Mouse (Mus musculus) large intestine, adult 2 months (tissue): ENCODE measurements around the gene Slc1a4. TPM values are rescaled to one million over a fixed set of nuclear protein-coding genes. Genes with fewer than 3 reads are reported as not detected.

ENCODE experiments used
- DNase-seq: peaks from one replicate; pipeline ENCODE4 v3.0.0-alpha.2; 2012; ENCODE audit warnings: low read depth, low spot score
- WGBS: fragments of 180-500 bp; shearing (Covaris S2); methylation state at CpG from one replicate; pipeline ENCODE4 v1.1.7; 2018; 5-methylcytosine and 5-hydroxymethylcytosine counted together
- polyA plus RNA-seq: library from polyadenylated mRNA; depleted of rRNA; stranded (reverse); fragments of >200 nt; gene quantifications from 2 replicates; pipeline ENCODE4 v1.2.3, GENCODE M21; 2012

Gene Slc1a4
- polyA plus RNA-seq, 1 experiment = 6.2 TPM

DNA sequence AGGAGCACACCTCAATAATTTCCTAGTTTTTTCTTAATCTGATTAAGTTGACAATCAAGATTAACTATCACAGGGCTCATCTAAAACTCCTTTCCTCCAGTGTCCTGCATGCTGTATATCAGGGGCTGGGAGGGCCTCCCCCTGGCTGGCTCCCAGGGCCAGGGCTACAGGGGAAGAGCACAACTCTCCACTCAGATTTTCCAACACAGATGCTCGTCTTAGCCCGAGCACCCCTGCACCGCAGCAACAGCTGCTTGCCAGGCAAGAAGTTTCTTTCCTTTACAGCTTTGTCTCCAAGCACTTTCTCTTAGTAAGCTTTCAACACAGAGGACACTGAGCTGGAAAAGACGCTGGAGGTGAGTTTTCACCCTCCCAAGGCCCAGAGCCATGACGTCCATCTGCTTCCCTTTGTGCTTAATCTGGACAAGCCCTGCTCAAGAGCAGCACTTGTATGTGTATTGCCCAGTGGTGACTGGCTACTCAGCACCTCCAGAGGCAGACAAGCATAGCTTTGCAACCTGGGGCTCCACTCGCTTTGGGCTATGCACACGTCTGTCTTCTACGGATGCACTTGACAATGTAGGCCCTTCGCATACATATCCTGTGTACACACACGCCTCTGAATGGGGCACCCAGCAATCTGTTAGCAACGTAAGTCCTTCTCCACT is 6.1 kb downstream of the Slc1a4 start:
- 68% methylated on average over 11 of the region's 11 CpGs for WGBS
- no peak for DNase-seq

DNA sequence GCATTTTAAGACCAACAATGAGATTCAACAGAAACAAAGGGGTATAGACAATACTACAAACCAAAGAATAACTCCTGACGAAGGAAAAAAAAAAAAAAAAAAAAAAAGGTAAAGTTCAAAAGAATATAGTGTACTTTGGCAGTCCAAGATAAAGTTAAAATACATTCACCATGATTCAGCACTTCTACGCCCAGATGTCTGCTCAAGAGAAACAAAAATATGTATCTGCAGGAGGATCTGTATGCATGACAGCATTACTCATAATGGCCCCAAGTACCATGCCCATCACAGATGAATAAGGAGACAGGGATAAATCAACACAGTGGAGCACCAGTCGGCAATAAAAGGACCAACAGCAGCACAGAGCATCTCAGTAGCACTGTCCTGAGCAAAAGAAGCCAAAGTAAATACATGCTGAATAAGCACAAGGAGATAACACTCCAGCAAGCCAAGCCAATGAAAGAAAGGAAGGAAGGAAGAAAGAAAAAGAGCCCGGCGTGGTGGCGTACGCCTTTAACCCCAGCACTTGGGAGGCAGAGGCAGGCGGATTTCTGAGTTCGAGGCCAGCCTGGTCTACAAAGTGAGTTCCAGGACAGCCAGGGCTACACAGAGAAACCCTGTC is 7.3 kb downstream of the Slc1a4 start:
- WGBS = 56% methylated on average over 9 of the region's 9 CpGs
- DNase-seq = no peak

DNA sequence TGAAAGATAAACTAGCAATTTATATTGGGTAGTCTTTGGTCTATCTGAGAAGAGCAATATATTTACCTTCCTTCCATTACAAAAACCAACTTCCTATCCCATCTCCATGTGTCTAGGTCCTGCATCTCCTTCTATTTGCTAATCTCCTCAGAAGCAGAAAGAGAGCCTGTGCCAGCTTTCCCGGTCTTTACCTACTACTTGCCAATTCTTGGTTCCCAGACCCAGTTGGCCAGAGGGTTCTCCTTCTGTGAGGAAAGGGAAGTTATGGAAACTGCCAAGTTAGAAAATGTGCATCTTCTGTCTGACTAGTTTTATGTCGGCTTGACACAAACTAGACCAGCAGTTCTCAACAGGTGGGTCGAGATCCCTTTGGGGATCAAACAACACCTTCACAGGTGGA is 8.5 kb downstream of the Slc1a4 start:
- no peak for DNase-seq
- 90% methylated on average over 3 of the region's 3 CpGs for WGBS

DNA sequence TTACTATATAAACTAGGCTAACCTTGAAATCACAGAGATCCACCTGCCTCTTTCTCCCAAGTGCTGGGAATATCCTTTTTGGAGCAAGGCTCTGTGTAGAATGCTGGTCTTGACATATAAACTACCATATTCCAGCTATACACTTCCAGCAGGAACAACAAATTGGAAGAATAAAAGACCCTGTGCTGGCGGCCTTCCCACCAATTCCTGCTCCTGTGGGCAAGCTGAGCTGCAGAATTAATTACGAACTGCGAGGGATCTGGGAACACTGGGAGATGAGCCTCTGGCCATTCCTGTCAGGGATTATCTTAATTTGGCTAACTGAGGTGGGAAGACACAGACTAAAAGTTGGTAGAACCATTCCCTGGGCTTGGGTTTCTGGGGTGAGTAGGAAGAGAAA is 10.1 kb downstream of the Slc1a4 start:
- DNase-seq = no peak
- WGBS = 96% methylated on average over 3 of the region's 3 CpGs

DNA sequence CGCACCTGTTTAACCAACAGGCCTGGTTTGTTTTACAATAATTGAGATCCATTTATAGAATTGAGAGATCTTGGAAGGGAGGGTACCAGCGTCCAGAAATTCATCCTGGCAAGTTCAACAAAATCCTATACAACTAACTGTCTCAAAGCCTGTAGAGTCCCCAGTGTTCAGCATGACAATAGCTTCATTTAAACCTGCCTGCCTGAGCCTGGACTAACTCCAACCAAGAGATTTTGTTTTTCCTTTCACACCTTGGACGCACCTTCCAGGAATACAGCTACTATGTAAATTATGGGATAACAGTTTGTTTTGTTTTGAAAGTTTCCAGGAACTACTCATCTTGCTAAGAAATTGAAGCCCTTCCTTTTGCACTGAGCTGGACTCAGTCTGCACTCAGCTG is 11.9 kb downstream of the Slc1a4 start:
- 42% methylated on average over 3 of the region's 3 CpGs for WGBS
- no peak for DNase-seq

DNA sequence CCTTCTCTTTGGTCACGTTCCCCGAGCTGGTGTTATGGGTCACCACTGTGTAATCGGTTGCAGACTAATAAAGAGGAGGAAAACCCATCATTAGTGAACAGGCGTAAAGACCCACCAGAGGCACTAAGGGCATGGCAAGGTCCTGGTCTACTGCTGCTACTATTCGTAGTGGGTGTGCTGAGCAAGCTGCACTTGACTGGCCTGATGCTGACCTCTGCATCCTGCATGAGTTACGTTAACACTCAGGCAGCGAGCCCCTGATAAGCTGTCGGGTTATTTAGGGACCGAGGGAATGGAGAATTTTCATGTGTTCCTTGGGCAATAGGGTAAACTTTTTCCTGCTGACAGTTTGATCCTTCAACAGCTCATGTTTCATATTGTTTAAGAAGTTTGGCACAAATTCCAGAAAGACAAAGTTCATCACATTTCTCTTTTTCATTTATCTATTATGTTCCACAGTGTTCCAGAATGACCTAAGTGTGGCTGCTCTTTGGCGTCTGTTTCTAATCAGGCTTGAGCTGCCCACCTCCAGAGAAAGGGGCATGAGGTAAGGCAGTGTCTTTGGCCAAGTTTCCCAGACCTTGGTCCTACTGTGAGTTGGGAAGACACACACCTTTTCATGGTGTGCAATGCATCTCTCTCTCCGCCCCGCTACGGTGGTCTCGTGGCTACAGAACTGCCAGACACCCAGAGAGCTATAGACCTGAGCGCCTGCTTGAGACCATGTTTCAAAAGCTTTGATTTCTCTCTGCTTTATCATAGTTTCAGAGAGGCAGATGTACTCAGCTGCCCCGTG is 13.7 kb downstream of the Slc1a4 start:
- no peak for DNase-seq
- WGBS = 88% methylated on average over 16 of the region's 16 CpGs

DNA sequence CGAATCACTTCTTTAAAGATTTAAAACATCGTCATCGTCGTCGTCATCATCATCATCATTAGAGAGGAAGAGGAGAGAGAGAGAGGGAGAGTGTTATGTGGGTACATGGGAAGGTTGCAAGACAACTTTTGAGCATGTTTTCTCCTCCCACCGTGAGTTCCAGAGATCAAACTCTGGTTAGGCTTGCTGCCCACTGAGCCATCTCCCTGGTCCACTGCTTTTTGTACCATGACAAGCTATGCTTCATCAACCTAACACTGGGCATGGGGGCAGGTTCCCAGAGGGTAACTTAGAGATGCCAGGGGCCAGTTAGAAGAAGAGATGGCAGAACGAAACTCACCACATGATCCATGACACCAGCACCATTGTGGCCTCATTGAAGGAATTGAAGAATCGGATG is 18.9 kb downstream of the Slc1a4 start:
- no peak for DNase-seq
- WGBS = 92% methylated on average over 8 of the region's 8 CpGs

DNA sequence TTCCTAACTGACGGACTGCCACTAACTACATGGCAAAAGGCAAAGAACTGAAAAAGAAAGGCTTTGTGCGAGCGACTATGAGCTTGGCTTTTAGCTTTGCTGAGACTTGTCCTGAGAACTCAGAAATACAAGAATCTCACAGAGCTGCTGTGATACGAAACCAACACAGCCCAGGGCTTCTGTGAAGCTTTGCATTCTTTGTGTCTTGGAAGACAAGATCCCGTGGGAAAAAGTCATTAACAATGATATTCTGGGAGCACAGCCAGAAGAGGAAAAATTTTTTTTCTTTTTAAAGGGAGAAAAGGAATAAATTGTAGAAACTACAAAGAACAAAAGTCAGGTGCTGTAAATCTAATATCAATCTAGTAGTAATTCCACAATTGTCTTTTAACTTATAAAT is 23.5 kb downstream of the Slc1a4 start:
- no peak for DNase-seq
- 65% methylated on average over 5 of the region's 5 CpGs for WGBS

DNA sequence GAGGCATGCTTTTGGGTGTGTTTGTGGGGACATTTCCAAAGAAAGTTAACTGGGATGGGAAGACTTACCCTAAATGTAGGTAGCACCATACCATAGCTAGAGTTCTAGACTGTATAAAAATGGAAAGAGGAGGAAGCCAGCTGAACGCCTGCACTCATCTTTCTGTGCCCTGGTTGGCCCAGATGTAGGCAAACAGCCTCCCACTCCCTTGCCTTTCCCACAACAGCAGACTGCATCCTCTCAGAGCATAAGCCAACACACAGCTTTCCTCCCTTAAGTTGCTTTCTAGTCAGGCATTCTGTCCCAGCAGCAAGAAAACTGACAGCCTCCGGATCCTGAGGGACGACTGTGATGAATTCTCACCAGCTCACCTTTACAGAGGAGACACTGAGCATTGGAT is 25.1 kb downstream of the Slc1a4 start:
- no peak for DNase-seq
- WGBS = 94% methylated on average over 3 of the region's 3 CpGs

DNA sequence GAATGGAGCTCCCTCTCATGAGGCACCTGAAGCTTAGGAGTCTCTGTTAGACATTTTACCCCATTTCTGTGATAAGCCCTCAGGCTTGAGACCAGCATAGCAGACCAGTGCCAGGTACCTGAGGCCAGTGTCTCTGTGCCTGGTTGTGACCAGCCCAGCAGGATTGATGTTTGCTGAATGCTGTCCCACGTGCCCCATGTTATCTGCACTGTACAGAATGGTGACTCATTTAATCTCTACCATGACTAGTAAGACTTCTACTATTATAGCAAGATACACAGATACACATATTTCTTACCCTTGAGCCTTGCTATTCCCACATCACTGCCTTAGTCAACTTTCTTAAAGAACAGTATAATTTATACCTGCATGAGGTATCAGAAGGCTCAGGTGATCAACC is 26.9 kb downstream of the Slc1a4 start:
- 65% methylated on average over 1 of the region's 1 CpGs for WGBS
- no peak for DNase-seq

DNA sequence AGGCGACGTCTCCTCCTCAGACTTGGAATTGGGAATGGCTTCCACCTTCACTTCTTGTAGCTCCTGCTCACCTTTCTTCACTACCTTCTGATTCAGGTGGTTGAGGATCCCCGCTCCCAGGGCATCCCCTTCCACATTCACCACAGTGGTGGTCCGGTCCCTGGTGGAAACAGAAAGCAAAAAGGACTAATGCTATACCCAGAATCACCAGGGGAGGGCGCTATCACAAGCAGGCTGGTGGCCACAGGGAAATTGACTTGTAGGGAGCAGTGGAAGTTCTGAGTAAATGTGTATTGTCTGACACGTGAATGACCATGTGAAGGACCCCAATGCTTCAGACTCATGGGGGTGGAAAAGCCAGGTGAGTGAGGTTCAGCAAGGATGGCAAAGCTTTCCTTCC is 28.2 kb downstream of the Slc1a4 start:
- 75% methylated on average over 6 of the region's 6 CpGs for whole genome bisulfite sequencing
- no peak for DNase-seq

DNA sequence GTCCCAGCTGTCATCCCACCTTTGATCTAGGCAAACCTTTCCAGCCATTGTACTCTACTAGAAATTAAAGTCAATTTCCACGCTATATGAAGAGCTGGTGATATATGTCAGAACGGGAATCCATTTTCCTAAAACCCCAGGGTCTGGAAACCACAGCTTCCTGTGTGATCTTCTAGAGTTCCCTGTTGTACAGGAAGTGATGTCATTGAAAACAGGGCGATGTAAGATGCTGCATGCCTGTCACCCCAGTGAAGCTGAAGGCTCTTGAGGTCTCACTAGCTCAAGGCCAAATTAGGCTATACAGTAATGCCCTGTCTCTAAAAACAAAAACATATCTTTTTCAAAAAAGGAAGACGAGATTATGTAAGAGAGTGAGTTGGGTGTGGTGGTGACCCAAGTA is 31.2 kb downstream of the Slc1a4 start:
- no peak for DNase-seq
- 85% methylated on average over 4 of the region's 4 CpGs for WGBS

DNA sequence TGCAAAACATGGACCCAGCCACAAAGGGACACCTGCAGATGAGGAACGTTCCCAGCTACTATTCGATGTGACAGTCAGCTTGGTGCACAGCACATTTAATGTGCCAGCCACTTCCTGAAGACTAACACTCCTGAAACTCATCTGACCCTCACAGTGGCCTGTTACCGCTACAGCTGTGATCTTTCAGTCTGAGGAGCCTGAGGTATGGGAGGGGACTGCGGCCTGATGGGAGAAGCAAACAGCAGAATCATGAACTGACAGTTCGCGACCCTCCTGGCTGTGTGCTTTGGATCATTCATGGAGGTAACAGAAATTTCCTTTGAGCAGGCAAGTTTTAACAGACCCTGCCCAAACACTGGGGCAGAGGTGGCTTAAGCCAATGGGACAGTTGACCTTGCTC is 31.7 kb downstream of the Slc1a4 start:
- WGBS = 74% methylated on average over 6 of the region's 6 CpGs
- DNase-seq = no peak

DNA sequence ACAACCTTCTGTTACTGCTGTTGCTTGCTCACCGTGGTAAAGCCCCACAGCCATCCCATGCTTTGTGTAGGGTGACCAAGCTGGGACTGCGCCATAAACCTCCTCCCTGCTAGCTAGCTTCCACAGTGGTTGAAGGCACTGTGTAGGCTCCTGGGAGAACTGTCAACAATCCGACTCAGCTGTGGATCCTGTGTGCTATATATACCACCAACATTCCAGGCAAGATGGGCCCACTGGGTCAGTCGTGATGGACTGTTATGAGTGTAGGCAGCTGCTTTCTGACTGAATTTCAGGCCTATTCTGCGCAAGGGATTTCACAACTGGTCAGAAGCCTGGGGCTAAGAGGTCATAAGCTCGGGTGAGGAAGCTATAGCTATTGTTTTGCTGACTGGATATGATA is 32.6 kb downstream of the Slc1a4 start:
- 69% methylated on average over 6 of the region's 6 CpGs for WGBS
- DNase-seq = no peak

DNA sequence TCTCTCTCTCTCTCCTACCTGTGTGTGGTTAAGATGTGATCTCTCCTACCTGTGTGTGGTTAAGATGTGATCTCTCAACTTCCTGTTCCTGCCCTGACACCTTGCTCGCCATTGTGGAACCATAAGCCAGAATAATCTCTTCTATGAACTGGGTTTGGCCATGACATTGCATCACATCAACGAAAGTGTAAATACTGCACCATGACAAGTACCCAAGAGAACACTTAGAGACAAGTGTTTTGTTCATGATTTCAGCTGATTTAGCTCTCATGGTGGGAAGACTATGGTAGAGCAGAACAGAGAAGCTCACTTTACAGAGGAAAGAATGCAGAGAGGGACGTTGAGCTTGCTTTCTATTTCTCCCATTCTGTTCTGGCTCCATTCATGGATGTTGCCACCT is 48.0 kb downstream of the Slc1a4 start:
- WGBS = 86% methylated on average over 3 of the region's 3 CpGs
- DNase-seq = no peak

DNA sequence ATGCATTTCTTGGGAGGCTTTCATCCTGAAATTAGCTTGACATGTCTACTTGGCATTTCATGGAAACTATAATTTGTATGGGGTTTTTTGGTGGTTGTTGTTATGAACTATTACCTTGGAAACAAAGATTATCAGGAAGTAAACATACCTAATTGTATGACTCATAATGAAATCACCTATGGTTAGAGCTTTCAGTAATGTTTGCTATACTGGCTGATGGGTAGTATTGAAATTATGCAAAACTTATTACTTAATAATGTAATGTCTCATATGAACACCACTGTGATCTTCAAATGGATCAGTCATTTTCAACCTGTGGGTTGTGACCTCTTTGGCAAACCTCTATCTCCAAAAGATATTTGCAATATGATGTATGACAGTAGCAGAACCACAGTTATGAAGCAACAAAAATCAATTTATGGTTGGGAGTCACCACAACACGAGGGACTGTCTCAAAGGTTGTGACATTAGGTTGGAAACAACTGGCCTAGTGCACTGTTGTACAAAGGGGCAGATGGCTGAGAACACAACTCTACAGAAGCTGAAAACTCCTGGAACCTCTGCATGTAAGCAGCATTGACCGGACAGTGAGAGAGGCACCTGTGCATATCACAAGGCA is 49.8 kb downstream of the Slc1a4 start:
- 60% methylated on average over 2 of the region's 2 CpGs for WGBS
- DNase-seq = no peak

DNA sequence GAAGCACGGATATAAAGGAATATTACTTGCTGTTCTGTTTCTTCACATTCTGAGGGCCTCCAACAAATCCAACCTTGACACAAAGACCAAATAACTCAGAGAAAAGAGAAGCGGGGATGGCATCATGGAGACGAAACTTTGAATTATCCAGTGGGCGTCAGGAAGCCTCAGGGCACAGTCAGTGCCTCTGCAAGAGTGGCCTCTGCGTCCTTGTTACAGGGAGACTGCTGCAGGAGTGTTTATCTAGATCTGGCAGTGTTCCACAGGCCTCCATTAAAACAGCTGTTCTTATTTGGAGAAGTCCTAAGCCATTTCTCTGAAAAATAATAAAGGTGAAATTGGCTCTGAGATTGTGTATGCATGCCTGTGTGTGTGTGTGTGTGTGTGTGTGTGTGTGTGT is 51.5 kb downstream of the Slc1a4 start:
- no peak for DNase-seq
- 33% methylated on average over 5 of the region's 5 CpGs for WGBS

DNA sequence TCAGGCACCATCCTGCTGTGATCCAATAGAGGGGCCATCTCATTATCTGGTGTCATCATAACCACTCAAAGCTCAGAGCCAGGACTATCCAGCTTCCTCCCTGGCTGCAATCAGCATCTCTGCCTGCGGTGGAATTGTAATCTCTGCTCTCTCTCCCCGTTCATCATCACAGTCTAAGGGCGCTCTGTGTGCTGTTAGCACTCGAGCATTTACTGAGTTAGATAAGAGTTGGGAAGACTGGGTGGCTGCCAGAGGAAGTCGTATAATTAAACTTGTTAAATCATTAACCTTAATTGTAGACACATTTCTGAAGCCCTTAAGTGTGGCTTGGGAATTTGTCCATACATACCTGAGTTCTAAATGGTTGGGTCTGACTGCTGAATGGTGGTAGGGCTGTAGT is 53.8 kb downstream of the Slc1a4 start:
- 26% methylated on average over 5 of the region's 5 CpGs for WGBS
- peak; percentile 69 for DNase-seq

DNA sequence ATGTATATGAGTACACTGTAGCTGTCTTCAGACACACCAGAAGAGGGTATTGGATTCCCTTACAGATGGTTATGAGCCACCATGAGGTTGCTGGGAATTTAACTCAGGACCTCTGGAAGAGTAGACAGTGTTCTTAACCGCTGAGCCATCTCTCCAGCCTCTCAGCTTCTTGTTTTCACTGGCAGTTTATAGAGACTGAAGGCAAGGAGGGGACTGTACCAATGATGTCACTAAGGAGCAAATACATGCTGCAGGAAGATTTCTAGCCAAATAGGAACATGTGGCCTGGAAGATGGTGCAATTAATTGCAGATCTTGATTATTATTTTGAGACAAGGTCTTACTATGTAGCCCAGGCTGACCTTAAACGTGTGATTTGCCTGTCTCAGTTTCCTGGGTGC is 55.4 kb downstream of the Slc1a4 start:
- no peak for DNase-seq
- 87% methylated on average over 2 of the region's 2 CpGs for WGBS

DNA sequence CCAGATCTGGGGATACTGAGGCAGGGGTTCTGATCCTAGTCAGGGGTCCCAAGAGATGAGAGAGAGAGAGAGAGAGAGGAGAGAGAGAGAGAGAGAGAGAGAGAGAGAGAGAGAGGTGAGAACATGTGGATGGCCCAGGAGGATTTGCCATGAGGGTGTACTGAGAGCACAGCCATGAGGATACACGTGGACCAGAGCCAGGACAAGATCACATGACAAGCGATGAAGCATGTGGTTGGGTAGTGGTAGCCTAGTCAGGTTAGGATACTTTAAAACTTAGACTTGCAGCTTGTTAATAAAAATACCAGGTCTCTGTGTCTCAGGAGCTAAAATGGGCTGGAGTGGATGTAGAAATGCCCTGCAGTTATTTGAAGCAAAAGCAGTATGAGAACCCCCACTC is 56.5 kb downstream of the Slc1a4 start:
- 72% methylated on average over 2 of the region's 2 CpGs for WGBS

DNA sequence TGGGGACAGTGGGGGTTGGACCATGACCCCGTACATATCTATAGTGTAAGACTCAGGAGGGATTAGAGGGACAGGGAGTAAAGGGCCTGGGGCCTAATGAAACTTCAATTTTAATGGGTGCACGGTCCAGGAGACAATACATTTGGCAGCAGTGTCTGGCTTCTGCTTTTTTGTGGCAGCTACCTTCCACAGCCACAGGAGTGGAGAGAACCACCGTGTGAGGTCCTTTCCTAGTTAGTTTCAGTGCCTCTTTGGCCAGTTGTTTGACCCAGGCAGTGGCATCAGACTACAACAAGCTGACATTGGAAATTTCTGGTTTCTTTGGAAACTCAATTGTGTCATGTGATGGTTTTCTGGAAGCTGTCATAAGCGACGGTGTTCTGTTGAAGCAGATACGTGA is 62.6 kb downstream of the Slc1a4 start:
- no peak for DNase-seq
- 90% methylated on average over 6 of the region's 6 CpGs for WGBS

More for the DNA sequence above, 56.5 kb downstream of the Slc1a4 start:
- no peak for DNase-seq
